Mouse (Mus musculus) liver, embryonic 11.5 days (tissue): ENCODE measurements around the gene Olfr589. TPM values are rescaled to one million over a fixed set of nuclear protein-coding genes. Genes with fewer than 3 reads are reported as not detected.
"Not testable (repeated sequence)": the region's sequence is repeated elsewhere in the genome, so short reads cannot be mapped to it uniquely, and the experiment has no call there.

Experiments used
- ATAC-seq: fragments of 200-750 bp; cut with Nextera tagmentation; replicated peaks from 2 replicates; pipeline ENCODE4 v1.8.0; 2017; ENCODE audit warnings: moderate number of reproducible peaks, mild to moderate bottlenecking, moderate TSS enrichment, moderate library complexity; ENCODE audit not compliant: low FRiP score
- DNase-seq: peaks from one replicate; pipeline ENCODE4 v3.0.0-alpha.2; 2017; ENCODE audit warnings: low spot score
- H3K27ac ChIP-seq: fragments of 300-500 bp; sonication (generic); 2 replicates; pipeline ENCODE4 v1.5.1; 2014; ENCODE audit warnings: mild to moderate bottlenecking, low read depth, low read length, control low read depth
- H3K27me3 ChIP-seq: fragments of 300-500 bp; sonication (generic); replicated peaks from 2 replicates; pipeline ENCODE4 v1.6.1; 2014; ENCODE audit warnings: low read length, mixed read lengths; ENCODE audit not compliant: control insufficient read depth, insufficient read depth
- H3K36me3 ChIP-seq: fragments of 300-500 bp; sonication (generic); 2 replicates; pipeline ENCODE4 v1.6.1; 2014; ENCODE audit warnings: mild to moderate bottlenecking, low read length, moderate library complexity, mixed read lengths; ENCODE audit not compliant: control insufficient read depth, insufficient read depth
- H3K4me1 ChIP-seq: fragments of 300-500 bp; sonication (generic); replicated peaks from 2 replicates; pipeline ENCODE4 v1.6.1; 2014; ENCODE audit warnings: low read length, mixed read lengths; ENCODE audit not compliant: control insufficient read depth, insufficient read depth
- H3K4me2 ChIP-seq: fragments of 300-500 bp; sonication (generic); 2 replicates; pipeline ENCODE4 v1.6.1; 2014; ENCODE audit warnings: mild to moderate bottlenecking, control low read depth, moderate library complexity
- H3K4me3 ChIP-seq: fragments of 300-500 bp; sonication (generic); 2 replicates; pipeline ENCODE4 v1.5.1; 2014; ENCODE audit warnings: low read depth, low read length, control low read depth
- H3K9ac ChIP-seq: fragments of 300-500 bp; sonication (generic); 2 replicates; pipeline ENCODE4 v1.6.1; 2014; ENCODE audit warnings: low read depth, low read length, control low read depth
- H3K9me3 ChIP-seq: fragments of 300-500 bp; sonication (generic); 2 replicates; pipeline ENCODE4 v1.6.1; 2016; ENCODE audit warnings: low read length, inconsistent platforms, mixed read lengths; ENCODE audit not compliant: control insufficient read depth
- WGBS: fragments of 180-500 bp; shearing (Covaris S2); extraction: QIAGEN DNeasy Blood & Tissue Kit; methylation state at CpG from one replicate; pipeline ENCODE4 v1.1.7; 2014; 5-methylcytosine and 5-hydroxymethylcytosine counted together
- polyA plus RNA-seq: library from polyadenylated mRNA; unstranded; fragments of >200 nt; fragmentation: Nextera tagmentation; extraction: Ambion mirVana; gene quantifications from 2 replicates; pipeline ENCODE4 v1.2.1, GENCODE M21; 2014

The Olfr589 gene
- polyA plus RNA-seq = not detected in 2 replicates

- ATAC-seq (no peak), DNase-seq (no peak)
- no peak within 1 kb of the TSS for H3K4me2 ChIP-seq
- H3K4me1 ChIP-seq = no peaks in the 10 kb centered on the region
- H3K27ac ChIP-seq = no peak within 1 kb of the TSS
- WGBS = 53% methylated on average over 2 of the region's 2 CpGs
- H3K9ac ChIP-seq = no peak within 1 kb of the TSS
- H3K27me3 ChIP-seq = no peaks in the 10 kb centered on the region
- no peak within 1 kb of the TSS for H3K4me3 ChIP-seq
- H3K36me3 ChIP-seq = no peaks in the 10 kb centered on the region
- no peaks in the 10 kb centered on the region for H3K9me3 ChIP-seq
Measured at GRCm38 (mm10) chr7:103156256-103156655, at the start of gene Olfr589. Olfr589 (minus strand) TSS chr7:103156356.

GRCm38 (mm10) chr7:103184503-103184902 is 28.3 kb upstream of the Olfr589 start, which contains the start of gene Olfr592:
Olfr592 (plus strand) TSS chr7:103184803.
- H3K36me3 ChIP-seq, H3K27ac ChIP-seq, ATAC-seq, H3K9me3 ChIP-seq, H3K4me2 ChIP-seq, DNase-seq, H3K4me3 ChIP-seq, H3K9ac ChIP-seq, H3K4me1 ChIP-seq, H3K27me3 ChIP-seq: not testable (repeated sequence)
- WGBS = 73% methylated on average over 1 of the region's 1 CpGs

DNA sequence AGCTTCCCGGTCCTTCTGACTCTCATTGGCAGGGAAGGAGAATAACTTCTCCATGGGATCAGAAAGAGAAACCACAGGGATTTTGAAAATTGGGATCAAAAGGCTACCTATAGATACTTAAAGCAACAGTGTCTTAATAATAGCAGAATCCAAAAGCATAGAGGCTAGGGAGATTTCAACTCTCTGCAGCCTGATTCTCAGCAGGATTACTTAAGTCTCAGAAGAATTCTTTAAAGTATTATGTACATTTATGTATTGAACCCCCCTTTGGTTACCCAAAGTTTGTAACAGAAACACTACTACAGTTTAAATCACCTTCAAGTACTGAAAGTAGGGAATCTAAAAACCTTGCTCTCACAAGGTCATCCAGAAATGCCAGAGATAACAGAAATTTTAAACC is 22.1 kb upstream of the Olfr589 start, which contains the start of gene Olfr591:
TSS of gene Olfr591 (minus strand) at position 101 of the 400 bp plus-strand sequence.
- Histone ChIP-seq H3K4me1 (no peaks in the 10 kb centered on the region), H3K4me3 (no peak within 1 kb of the TSS), H3K9ac (no peak within 1 kb of the TSS), H3K27ac (no peak within 1 kb of the TSS), H3K4me2 (no peak within 1 kb of the TSS), H3K9me3 (no peaks in the 10 kb centered on the region), H3K36me3 (no peaks in the 10 kb centered on the region), H3K27me3 (no peaks in the 10 kb centered on the region)
- ATAC-seq = no peak
- WGBS = 78% methylated on average over 1 of the region's 1 CpGs
- DNase-seq = no peak

DNA sequence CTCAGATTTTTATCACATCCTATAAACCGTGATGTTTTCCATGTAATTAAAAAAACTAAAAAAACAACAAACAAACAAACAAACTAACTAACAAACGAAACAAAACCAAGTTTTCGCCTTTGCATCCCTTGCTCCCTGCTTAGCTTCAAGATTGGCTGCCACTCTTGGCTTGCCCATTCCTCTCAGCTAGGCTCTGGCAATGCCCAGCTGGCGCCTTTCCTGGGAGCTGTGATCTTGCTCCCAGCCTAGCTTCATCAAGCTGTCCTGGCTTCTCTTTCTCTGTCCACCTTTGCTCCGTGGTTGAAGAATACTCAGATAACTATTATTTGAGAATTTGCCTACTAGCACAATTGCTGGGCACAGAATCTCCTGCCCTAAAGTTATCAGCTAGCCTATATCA is 13.5 kb upstream of the Olfr589 start:
- WGBS = 74% methylated on average over 5 of the region's 5 CpGs
- Histone ChIP-seq H3K4me3 (no peak overlapping the region), H3K9ac (no peak overlapping the region), H3K4me1 (no peaks in the 10 kb centered on the region), H3K36me3 (no peaks in the 10 kb centered on the region), H3K27me3 (no peaks in the 10 kb centered on the region), H3K4me2 (no peak overlapping the region), H3K27ac (no peak overlapping the region), H3K9me3 (no peaks in the 10 kb centered on the region)
- ATAC-seq (no peak), DNase-seq (no peak)

DNA sequence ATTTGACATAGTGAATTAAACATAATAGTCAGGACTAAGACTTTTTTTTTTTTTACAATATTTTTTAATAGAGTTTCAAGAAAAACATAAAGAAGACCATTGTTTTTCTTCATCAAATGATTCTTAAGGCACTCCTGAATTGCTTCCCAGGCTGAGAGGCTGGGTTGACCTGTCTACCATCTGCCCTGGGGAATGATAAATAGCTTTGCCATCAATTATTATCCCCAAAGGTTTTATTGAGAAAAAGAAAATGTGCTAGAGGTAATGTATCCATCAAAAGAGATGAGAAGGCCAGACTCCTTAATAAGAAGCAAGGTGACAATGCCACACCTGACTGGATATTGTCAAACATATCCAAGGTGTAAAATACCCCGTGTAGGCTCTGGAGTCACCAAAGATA is 15.6 kb downstream of the Olfr589 start, which contains the start of gene Olfr588-ps1:
TSS of gene Olfr588-ps1 (plus strand) at position 301 of the 400 bp plus-strand sequence.
- WGBS = 79% methylated on average over 1 of the region's 1 CpGs

GRCm38 (mm10) chr7:103125538-103125937 is 30.6 kb downstream of the Olfr589 start, which contains the start of gene Olfr586:
Olfr586 (minus strand) TSS chr7:103125638.
- 86% methylated on average over 3 of the region's 3 CpGs for WGBS
- Histone ChIP-seq H3K4me1 (no peaks in the 10 kb centered on the region), H3K4me2 (no peak within 1 kb of the TSS), H3K36me3 (no peaks in the 10 kb centered on the region), H3K9ac (no peak within 1 kb of the TSS), H3K27ac (no peak within 1 kb of the TSS), H3K27me3 (no peaks in the 10 kb centered on the region), H3K9me3 (no peaks in the 10 kb centered on the region), H3K4me3 (no peak within 1 kb of the TSS)
- ATAC-seq (no peak), DNase-seq (no peak)

More for the DNA sequence above, 15.6 kb downstream of the Olfr589 start, which contains the start of gene Olfr588-ps1:
- Histone ChIP-seq H3K36me3 (no peaks in the 10 kb centered on the region), H3K4me3 (no peak within 1 kb of the TSS), H3K4me1 (no peaks in the 10 kb centered on the region), H3K9me3 (no peaks in the 10 kb centered on the region), H3K27me3 (no peaks in the 10 kb centered on the region), H3K4me2 (no peak within 1 kb of the TSS), H3K9ac (no peak within 1 kb of the TSS), H3K27ac (no peak within 1 kb of the TSS)
- DNase-seq = no peak
- no peak for ATAC-seq

- Histone ChIP-seq H3K4me3 (no peak overlapping the region), H3K9me3 (no peaks in the 10 kb centered on the region), H3K27ac (no peak overlapping the region), H3K27me3 (no peaks in the 10 kb centered on the region), H3K4me2 (no peak overlapping the region), H3K36me3 (no peaks in the 10 kb centered on the region), H3K9ac (no peak overlapping the region), H3K4me1 (no peaks in the 10 kb centered on the region)
- 40% methylated on average over 3 of the region's 3 CpGs for WGBS
- ATAC-seq (no peak), DNase-seq (no peak)
Measured at GRCm38 (mm10) chr7:103119406-103119805, 36.8 kb downstream of the Olfr589 start.

Other genes starting within 250 kb of the Olfr589 start
- not detected in 2 replicates for gene Olfr571, start 238.8 kb downstream of the Olfr589 start, polyA plus RNA-seq
- gene Olfr572, start 231.9 kb downstream of the Olfr589 start, polyA plus RNA-seq = not detected in 2 replicates
- gene Olfr573-ps1, start 213.8 kb downstream of the Olfr589 start, polyA plus RNA-seq = not detected in 2 replicates
- not detected in 2 replicates for gene Olfr574, start 207.9 kb downstream of the Olfr589 start, polyA plus RNA-seq
- gene Olfr575, start 197.6 kb downstream of the Olfr589 start, polyA plus RNA-seq = not detected in 2 replicates
- gene Olfr576, start 193.7 kb downstream of the Olfr589 start, polyA plus RNA-seq = not detected in 2 replicates
- not detected in 2 replicates for gene Olfr577, start 180.4 kb downstream of the Olfr589 start, polyA plus RNA-seq
- not detected in 2 replicates for gene Olfr578, start 167.0 kb downstream of the Olfr589 start, polyA plus RNA-seq
- gene Olfr582, start 118.3 kb downstream of the Olfr589 start, polyA plus RNA-seq = not detected in 2 replicates
- not detected in 2 replicates for gene Olfr583, start 105.1 kb downstream of the Olfr589 start, polyA plus RNA-seq
- not detected in 2 replicates for gene Olfr584, start 74.5 kb downstream of the Olfr589 start, polyA plus RNA-seq
- gene Olfr585, start 58.6 kb downstream of the Olfr589 start, polyA plus RNA-seq = not detected in 2 replicates
- gene Olfr586, start 30.7 kb downstream of the Olfr589 start, polyA plus RNA-seq = not detected in 2 replicates
- not detected in 2 replicates for gene Olfr588-ps1, start 15.5 kb downstream of the Olfr589 start, polyA plus RNA-seq
- not detected in 2 replicates for gene Olfr591, start 22.0 kb upstream of the Olfr589 start, polyA plus RNA-seq
- not detected in 2 replicates for gene Olfr592, start 28.4 kb upstream of the Olfr589 start, polyA plus RNA-seq
- not detected in 2 replicates for gene Olfr593, start 55.5 kb upstream of the Olfr589 start, polyA plus RNA-seq
- gene Olfr594, start 60.6 kb upstream of the Olfr589 start, polyA plus RNA-seq = not detected in 2 replicates
- gene Usp17ld, start 96.1 kb upstream of the Olfr589 start, polyA plus RNA-seq = not detected in 2 replicates
- gene Olfr596, start 149.3 kb upstream of the Olfr589 start, polyA plus RNA-seq = not detected in 2 replicates
- not detected in 2 replicates for gene Olfr597, start 160.0 kb upstream of the Olfr589 start, polyA plus RNA-seq
- gene Olfr598, start 167.2 kb upstream of the Olfr589 start, polyA plus RNA-seq = not detected in 2 replicates
- gene Olfr599, start 179.6 kb upstream of the Olfr589 start, polyA plus RNA-seq = not detected in 2 replicates
- gene Olfr600, start 193.3 kb upstream of the Olfr589 start, polyA plus RNA-seq = not detected in 2 replicates
- not detected in 2 replicates for gene Olfr601, start 206.3 kb upstream of the Olfr589 start, polyA plus RNA-seq
- not detected in 2 replicates for gene Olfr603, start 229.8 kb upstream of the Olfr589 start, polyA plus RNA-seq